Mouse (Mus musculus): ENCODE results near the gene Cnot9.

DNA sequence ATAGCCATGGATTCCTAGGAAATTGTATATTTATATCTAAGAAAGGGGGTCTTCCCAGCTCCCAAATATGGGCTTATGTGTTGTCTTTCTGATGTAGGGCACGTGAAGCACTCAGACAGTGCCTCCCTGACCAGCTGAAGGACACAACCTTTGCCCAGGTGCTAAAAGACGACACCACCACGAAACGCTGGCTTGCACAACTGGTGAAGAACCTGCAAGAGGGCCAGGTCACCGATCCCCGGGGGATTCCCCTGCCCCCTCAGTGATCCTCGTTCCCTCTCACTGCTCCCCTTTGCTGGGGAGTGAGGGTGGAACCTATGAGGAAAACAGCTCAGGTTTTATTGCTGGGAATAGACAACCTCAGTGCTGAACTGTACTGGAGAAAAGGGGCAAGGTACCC lies 22.7 kb downstream of the Cnot9 start:
- TF ChIP-seq CTCF (IDR thresholded peaks at IDR 0.05; ENCODE audit: control insufficient read depth, insufficient read depth, low read length) (no peak), POLR2A (IDR thresholded peaks at IDR 0.05; ENCODE audit: borderline replicate concordance, control insufficient read depth, low read depth, low read length) (no peak)

Data from bone marrow, adult 2 months (tissue).